Mouse (Mus musculus) MEL (cell line): ENCODE measurements around the gene Tmem19. TPM values are rescaled to one million over a fixed set of nuclear protein-coding genes. Genes with fewer than 3 reads are reported as not detected.

Source experiments
- DNase-seq: peaks from one replicate; pipeline ENCODE4 v3.0.0; 2011; ENCODE audit warnings: low read depth, low spot score
- H3K27ac ChIP-seq: 2 replicates; pipeline ENCODE4 v1.5.1; 2012; ENCODE audit warnings: low read depth, mild to moderate bottlenecking, control low read depth, low read length, moderate library complexity; ENCODE audit not compliant: control insufficient read depth
- H3K27me3 ChIP-seq, 2 experiments: fragments of 150-350 bp in 1 of 2; sonication (generic) in 1 of 2; 2 replicates each; pipeline ENCODE4 v1.6.1; 2012; ENCODE audit warnings: low read length in 2 of 2, mild to moderate bottlenecking in 2 of 2, improper control_type of control experiment in 1 of 2, moderate library complexity in 1 of 2; ENCODE audit not compliant: insufficient read depth in 2 of 2, control insufficient read depth in 1 of 2
- H3K36me3 ChIP-seq, 2 experiments: 2 replicates each; pipeline ENCODE4 v1.6.1; 2012 to 2014; ENCODE audit warnings: low read length in 2 of 2, improper control_type of control experiment in 1 of 2, inconsistent platforms in 1 of 2, mild to moderate bottlenecking in 1 of 2; ENCODE audit not compliant: insufficient read depth in 2 of 2, control insufficient read depth in 1 of 2
- H3K4me1 ChIP-seq, 2 experiments: fragments of 150-350 bp in 1 of 2; sonication (generic) in 1 of 2; 2 replicates each; pipeline ENCODE4 v1.6.1; 2012; ENCODE audit warnings: low read length in 2 of 2, improper control_type of control experiment in 1 of 2, mild to moderate bottlenecking in 1 of 2; ENCODE audit not compliant: insufficient read depth in 2 of 2, control insufficient read depth in 1 of 2
- H3K4me3 ChIP-seq, 2 experiments: fragments of 150-350 bp in 1 of 2; sonication (generic) in 1 of 2; 2 replicates each; pipeline ENCODE4 v1.5.1; 2012; ENCODE audit warnings: low read depth in 2 of 2, low read length in 2 of 2, mild to moderate bottlenecking in 2 of 2, moderate library complexity in 2 of 2, control low read depth in 1 of 2, improper control_type of control experiment in 1 of 2; ENCODE audit not compliant: control insufficient read depth in 1 of 2, insufficient read depth in 1 of 2
- H3K79me2 ChIP-seq: 2 replicates; pipeline ENCODE4 v1.6.1; 2012; ENCODE audit warnings: mild to moderate bottlenecking, low read length, moderate library complexity; ENCODE audit not compliant: control insufficient read depth, poor library complexity, insufficient read depth
- H3K9ac ChIP-seq: 2 replicates; pipeline ENCODE4 v1.6.1; 2012; ENCODE audit warnings: low read depth, mild to moderate bottlenecking, control low read depth, low read length, moderate library complexity; ENCODE audit not compliant: control insufficient read depth, poor library complexity, severe bottlenecking
- H3K9me3 ChIP-seq: fragments of 150-350 bp; sonication (generic); replicated peaks from 2 replicates; pipeline ENCODE4 v1.6.1; 2012; ENCODE audit warnings: mild to moderate bottlenecking, low read length, improper control_type of control experiment, moderate library complexity; ENCODE audit not compliant: insufficient read depth
- BHLHE40 ChIP-seq: IDR thresholded peaks from 2 replicates; pipeline ENCODE4 v1.6.1; 2012; ENCODE audit warnings: low read depth, mild to moderate bottlenecking, inconsistent platforms, low read length, improper control_type of control experiment, borderline replicate concordance
- CHD1 ChIP-seq: IDR thresholded peaks from 2 replicates; pipeline ENCODE4 v1.6.1; 2012; ENCODE audit warnings: low read depth, mild to moderate bottlenecking, inconsistent platforms, low read length, improper control_type of control experiment
- ELF1 ChIP-seq: IDR thresholded peaks from 2 replicates; pipeline ENCODE4 v1.6.1; 2014; ENCODE audit warnings: low read depth, mild to moderate bottlenecking, inconsistent platforms, low read length, improper control_type of control experiment, moderate library complexity
- EP300 ChIP-seq, 2 experiments: IDR thresholded peaks; 2 replicates each; pipeline ENCODE4 v1.6.1; 2011; ENCODE audit warnings: improper control_type of control experiment in 2 of 2, low read length in 2 of 2, low read depth in 1 of 2, mild to moderate bottlenecking in 1 of 2
- ETS1 ChIP-seq: IDR thresholded peaks from 2 replicates; pipeline ENCODE4 v1.6.1; 2012; ENCODE audit warnings: low read depth, mild to moderate bottlenecking, inconsistent platforms, low read length, improper control_type of control experiment, moderate library complexity
- GABPA ChIP-seq: IDR thresholded peaks from 2 replicates; pipeline ENCODE4 v1.6.1; 2012; ENCODE audit warnings: low read depth, mild to moderate bottlenecking, inconsistent platforms, low read length, improper control_type of control experiment, moderate library complexity
- GATA1 ChIP-seq: IDR thresholded peaks from 2 replicates; pipeline ENCODE4 v1.6.1; 2011; ENCODE audit warnings: low read depth, low read length, improper control_type of control experiment
- JUND ChIP-seq: IDR thresholded peaks from 2 replicates; pipeline ENCODE4 v1.6.1; 2011; ENCODE audit warnings: low read depth, mild to moderate bottlenecking, improper control_type of control experiment, low read length
- MAFK ChIP-seq: IDR thresholded peaks from 2 replicates; pipeline ENCODE4 v1.6.1; 2011; ENCODE audit warnings: low read depth, mild to moderate bottlenecking, low read length, improper control_type of control experiment, borderline replicate concordance
- MYC ChIP-seq: IDR thresholded peaks from 2 replicates; pipeline ENCODE4 v1.6.1; 2011; ENCODE audit warnings: low read depth, mild to moderate bottlenecking, low read length, improper control_type of control experiment, moderate library complexity
- NELFE ChIP-seq: IDR thresholded peaks from 2 replicates; pipeline ENCODE4 v1.6.1; 2011; ENCODE audit warnings: low read depth, low read length, improper control_type of control experiment
- NRF1 ChIP-seq: IDR thresholded peaks from 2 replicates; pipeline ENCODE4 v1.6.1; 2014; ENCODE audit warnings: low read depth, mild to moderate bottlenecking, inconsistent platforms, low read length, improper control_type of control experiment, moderate library complexity; ENCODE audit not compliant: poor library complexity, insufficient read depth, severe bottlenecking
- POLR2AphosphoS2 ChIP-seq: IDR thresholded peaks from 2 replicates; pipeline ENCODE4 v1.6.1; 2011; ENCODE audit warnings: low read length, improper control_type of control experiment
- POLR2AphosphoS5 ChIP-seq: IDR thresholded peaks from 2 replicates; pipeline ENCODE4 v1.6.1; 2012; ENCODE audit warnings: low read depth, borderline replicate concordance, mild to moderate bottlenecking, inconsistent platforms, low read length, moderate library complexity, mixed read lengths
- RAD21 ChIP-seq: IDR thresholded peaks from 2 replicates; pipeline ENCODE4 v1.6.1; 2011; ENCODE audit warnings: mild to moderate bottlenecking, low read depth, low read length, improper control_type of control experiment
- RCOR1 ChIP-seq: IDR thresholded peaks from 2 replicates; pipeline ENCODE4 v1.6.1; 2012; ENCODE audit warnings: low read depth, mild to moderate bottlenecking, inconsistent platforms, low read length, improper control_type of control experiment
- SIN3A ChIP-seq: IDR thresholded peaks from 2 replicates; pipeline ENCODE4 v1.6.1; 2012; ENCODE audit warnings: low read length, improper control_type of control experiment, inconsistent platforms
- TAL1 ChIP-seq: IDR thresholded peaks from 2 replicates; pipeline ENCODE4 v1.6.1; 2012; ENCODE audit warnings: mild to moderate bottlenecking, inconsistent platforms, low read length, moderate library complexity, mixed read lengths
- TBP ChIP-seq: IDR thresholded peaks from 2 replicates; pipeline ENCODE4 v1.8.0; 2011; ENCODE audit warnings: low read depth, low read length, improper control_type of control experiment
- USF1 ChIP-seq: IDR thresholded peaks from 2 replicates; pipeline ENCODE4 v1.6.1; 2014; ENCODE audit warnings: low read depth, mild to moderate bottlenecking, inconsistent platforms, low read length, improper control_type of control experiment, moderate library complexity
- USF2 ChIP-seq, 2 experiments: IDR thresholded peaks; 2 replicates each; pipeline ENCODE4 v1.6.1; 2011 to 2012; ENCODE audit warnings: improper control_type of control experiment in 2 of 2, low read length in 2 of 2, borderline replicate concordance in 1 of 2, inconsistent platforms in 1 of 2, low read depth in 1 of 2, mild to moderate bottlenecking in 1 of 2; ENCODE audit not compliant: insufficient read depth in 1 of 2
- ZMIZ1 ChIP-seq: IDR thresholded peaks from 2 replicates; pipeline ENCODE4 v1.6.1; 2012; ENCODE audit warnings: low read depth, mild to moderate bottlenecking, inconsistent platforms, low read length, improper control_type of control experiment, moderate library complexity
- ZNF384 ChIP-seq: IDR thresholded peaks from 2 replicates; pipeline ENCODE4 v1.6.1; 2012; ENCODE audit warnings: low read depth, mild to moderate bottlenecking, inconsistent platforms, low read length, improper control_type of control experiment
- polyA plus RNA-seq, 2 experiments: library from polyadenylated mRNA; stranded (reverse) in 1 of 2; unstranded in 1 of 2; fragments of >175 nt in 1 of 2; fragments of >200 nt in 1 of 2; gene quantifications; 2 replicates each; pipeline versions ENCODE4 v1.2.1 to v1.2.4; 2012; ENCODE audit warnings: low replicate concordance in 2 of 2, low read depth in 1 of 2; ENCODE audit not compliant: insufficient read length in 2 of 2, insufficient read depth in 1 of 2, missing spikeins in 1 of 2
- total RNA-seq: library from RNA; depleted of rRNA; stranded (reverse); fragments of 300-350 nt; gene quantifications from 2 replicates; pipeline ENCODE4 v1.2.3, GENCODE M21; 2012

Gene Tmem19
- total and polyA plus RNA-seq, 3 experiments, result 10.7 to 16.6 TPM; not detected in 1

DNA sequence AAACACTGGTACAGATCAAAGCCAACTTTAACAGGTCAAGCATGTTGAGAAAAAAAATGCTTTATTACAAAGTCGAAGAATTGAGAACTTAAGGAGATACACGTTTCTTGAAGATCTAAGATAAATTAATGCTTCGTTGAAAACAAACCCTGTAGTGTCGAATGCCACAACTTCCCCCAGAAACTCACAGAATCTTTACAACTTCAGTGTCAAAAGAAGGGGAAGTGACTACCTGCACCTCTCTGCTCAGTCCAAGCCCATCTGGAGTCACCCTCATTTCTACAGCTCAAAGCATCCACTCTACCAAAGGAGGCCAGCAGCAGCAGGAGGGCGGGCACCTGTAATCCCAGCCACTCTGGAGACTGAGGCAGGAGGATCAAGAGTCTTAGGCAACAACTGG, 50.1 kb downstream of the Tmem19 start (continued):
- TF ChIP-seq POLR2AphosphoS2, result no peak
- no peak for TF ChIP-seq CHD1
- TF ChIP-seq ZNF384, result peak; percentile 54; the same call in 1 of the 2 replicates
- no peak for TF ChIP-seq USF2 (IDR thresholded peaks at IDR 0.05; ENCODE audit: borderline replicate concordance in 1 of 2, insufficient read depth in 1 of 2, low read depth in 1 of 2, low read length in 2 of 2)
- TF ChIP-seq ETS1, result no peak
- no peak for TF ChIP-seq NELFE
- no peak for TF ChIP-seq NRF1
- TF ChIP-seq EP300 (IDR thresholded peaks at IDR 0.05; ENCODE audit: low read depth in 1 of 2, low read length in 2 of 2), result 0 out of 4 replicates have a peak, but pooled peaks of 1 of the 2 experiments have one; percentile 18
- TF ChIP-seq RAD21, result no peak
- no peak for TF ChIP-seq ELF1
- TF ChIP-seq POLR2AphosphoS5, result no peak
- peak; percentile 64; the same call in 1 of the 2 replicates for TF ChIP-seq BHLHE40
- TF ChIP-seq JUND, result no peak
- no peak for TF ChIP-seq ZMIZ1
- TF ChIP-seq TBP, result no peak
- peak; percentile 34 for TF ChIP-seq GATA1
- TF ChIP-seq RCOR1, result no peak
- peak; percentile 43; the same call in 1 of the 2 replicates for TF ChIP-seq SIN3A
- TF ChIP-seq MAFK, result no peak
- TF ChIP-seq MYC, result no peak
- TF ChIP-seq USF1, result no peak

DNA sequence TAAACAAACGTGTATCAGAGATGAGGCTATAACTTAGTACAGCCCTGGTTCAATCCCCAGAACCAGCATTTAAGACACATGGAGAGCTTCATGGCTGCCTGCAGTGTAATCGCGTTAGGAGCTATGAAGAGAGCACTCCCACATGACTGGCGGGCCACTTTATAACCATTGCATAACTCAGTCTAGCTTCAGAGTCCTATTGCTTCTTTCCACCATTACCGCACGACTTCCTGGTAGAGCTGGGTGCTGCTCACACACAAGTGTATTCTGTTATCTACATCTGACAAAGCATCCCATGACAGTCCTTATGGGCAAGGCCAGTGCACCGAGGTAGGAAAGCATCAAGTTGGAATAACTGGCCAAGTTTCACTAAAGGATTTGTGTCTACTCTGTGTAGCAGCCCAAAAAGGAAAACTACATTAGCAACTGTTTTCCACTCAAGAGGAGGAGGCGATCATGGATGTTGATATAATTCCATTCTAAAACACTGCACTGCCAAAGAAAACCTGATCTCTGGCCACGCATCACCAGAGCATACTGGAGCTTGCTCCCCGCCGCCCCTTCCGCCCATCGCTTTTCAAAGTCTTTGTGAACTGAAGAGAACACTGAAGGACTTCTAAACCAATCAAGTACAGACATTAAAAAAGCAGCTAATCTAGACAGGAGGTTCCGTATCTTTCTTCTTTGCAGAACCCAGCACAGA, 50.9 kb downstream of the Tmem19 start:
- H3K4me1 ChIP-seq, result peaks cover 8 to 29% of the 10 kb centered on the region in 2 experiments
- H3K9me3 ChIP-seq, result no peaks in the 10 kb centered on the region
- H3K79me2 ChIP-seq, result peaks cover 61% of the 10 kb centered on the region
- no peak for DNase-seq
- TF ChIP-seq TAL1 (no peak), RCOR1 (no peak), CHD1 (no peak), POLR2AphosphoS2 (no peak), ELF1 (no peak), MAFK (no peak), USF1 (no peak), GABPA (no peak), SIN3A (no peak)
- TF ChIP-seq, all 39 proteins: peak for 0
- Histone ChIP-seq H3K27ac (no peak overlapping the region; the same call in 1 of the 2 replicates), H3K27me3 (no peaks in the 10 kb centered on the region), H3K36me3 (peaks cover 0 to 27% of the 10 kb centered on the region in 2 experiments; a peak in 2 of 4 replicates), H3K4me3 (no peak overlapping the region), H3K9ac (no peak overlapping the region)
